Mouse (Mus musculus): Measurements from ENCODE around the gene Map2k2.

GRCm38 (mm10) chr10:81154313-81154712 is 48.6 kb downstream of the Map2k2 start:
- TF ChIP-seq CTCF (IDR thresholded peaks at IDR 0.05; ENCODE audit: low read depth) = no peak
- no peak for TF ChIP-seq EP300 (IDR thresholded peaks at IDR 0.05; ENCODE audit: low read depth)

Data from liver, embryonic 14.5 days (tissue).